Mouse (Mus musculus) stomach, adult 2 months (tissue): ENCODE data around the gene Xrcc6. TPM values are rescaled to one million over a fixed set of nuclear protein-coding genes. Genes with fewer than 3 reads are reported as not detected.

Experiments
- polyA plus RNA-seq: library from polyadenylated mRNA; depleted of rRNA; stranded (reverse); fragments of >200 nt; gene quantifications from 2 replicates; pipeline ENCODE4 v1.2.3, GENCODE M21; 2012; rRNA removed

Xrcc6 gene
- 5.4 and 5.5 TPM in 2 replicates for polyA plus RNA-seq

DNA sequence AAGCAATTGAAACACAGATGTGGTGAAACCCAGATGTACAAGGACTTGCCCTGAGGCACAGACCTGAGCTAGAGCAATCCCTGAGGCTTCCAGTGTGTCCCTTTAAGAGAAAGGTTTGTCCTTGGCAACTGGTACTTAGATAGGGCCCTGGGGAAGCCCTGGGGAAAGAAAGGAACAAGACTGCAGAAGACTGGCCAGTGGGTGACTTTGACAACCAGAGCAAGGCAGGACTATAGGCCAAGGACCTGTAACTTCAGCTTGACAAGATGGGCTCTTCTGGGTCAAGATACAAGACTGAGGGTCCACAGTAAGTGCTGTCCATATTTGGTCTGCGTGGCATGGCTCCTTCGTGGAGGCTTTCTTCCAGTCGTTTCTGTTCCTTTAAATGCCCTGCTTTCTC lies at the start of gene Xrcc6:
Gene Xrcc6, plus strand, starts transcription at position 190 of the 400 bp plus-strand sequence.

DNA sequence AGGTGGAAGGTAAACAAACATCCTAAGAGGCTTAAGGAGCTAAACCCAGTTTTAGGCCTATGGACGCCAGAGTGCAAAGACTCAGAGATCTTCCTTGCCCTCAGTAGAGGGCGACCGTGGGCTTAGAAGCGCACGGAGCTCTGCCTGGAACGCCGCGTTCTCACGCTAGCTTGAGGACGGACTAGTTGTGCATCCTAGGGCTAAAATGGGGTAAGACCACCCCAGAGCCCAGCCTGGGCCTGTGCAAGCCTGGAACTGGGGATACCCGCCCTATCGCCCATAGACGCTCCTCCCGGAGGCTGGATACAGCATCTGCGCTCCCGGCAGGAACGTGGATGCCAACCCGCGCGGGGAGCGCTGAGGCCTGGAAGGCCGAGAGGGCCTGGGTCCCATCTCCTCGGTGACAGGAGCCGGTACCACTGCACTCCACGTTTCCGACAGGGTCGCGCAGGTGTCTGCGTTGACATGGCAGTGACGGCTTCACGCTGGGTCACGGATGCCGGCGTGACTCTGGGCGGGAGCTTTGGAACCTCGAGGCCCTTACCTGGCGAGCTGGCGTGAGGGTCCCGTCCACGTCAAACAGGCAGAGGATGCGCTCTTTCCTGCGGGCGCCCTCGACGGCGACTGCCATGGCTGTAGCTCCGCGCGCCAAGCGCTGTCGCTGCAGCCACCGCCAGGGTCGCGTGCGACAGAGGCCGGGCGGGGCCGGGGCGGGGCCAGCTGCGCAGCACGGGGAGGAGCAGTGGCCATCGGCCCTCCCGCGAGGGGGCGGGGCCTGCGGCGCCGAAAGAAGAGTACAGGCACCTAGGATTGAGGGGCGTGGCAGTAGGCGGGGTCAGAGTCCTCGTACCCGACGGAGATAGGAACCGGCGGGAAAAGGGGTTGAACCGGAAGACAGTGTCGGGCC lies 27.2 kb upstream of the Xrcc6 start, which contains the start of gene Pmm1:
Gene Pmm1, minus strand, starts transcription at position 760 of the 907 bp plus-strand sequence.

DNA sequence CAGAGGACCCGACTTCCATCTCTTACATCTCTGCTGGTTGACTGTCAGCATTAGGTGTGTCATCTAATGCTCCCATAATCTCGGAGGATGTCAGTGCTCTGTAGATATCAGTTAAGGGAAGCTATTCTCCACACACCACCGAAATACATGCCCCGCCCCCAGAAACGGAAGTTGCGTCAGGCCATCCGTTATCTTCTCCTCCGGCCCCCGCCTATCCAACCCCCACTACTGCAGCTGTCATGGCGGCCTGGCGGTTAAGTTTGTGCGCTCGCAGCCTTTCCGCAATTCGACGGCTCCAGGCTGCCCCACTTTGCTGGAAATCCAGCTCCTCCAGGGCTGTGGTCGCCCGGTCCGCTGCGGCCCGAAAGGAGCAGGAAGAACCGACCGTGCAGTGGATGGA lies 7.3 kb upstream of the Xrcc6 start, which contains the start of gene 1700029P11Rik:
Gene 1700029P11Rik, plus strand, starts transcription at position 220 of the 400 bp plus-strand sequence.

DNA sequence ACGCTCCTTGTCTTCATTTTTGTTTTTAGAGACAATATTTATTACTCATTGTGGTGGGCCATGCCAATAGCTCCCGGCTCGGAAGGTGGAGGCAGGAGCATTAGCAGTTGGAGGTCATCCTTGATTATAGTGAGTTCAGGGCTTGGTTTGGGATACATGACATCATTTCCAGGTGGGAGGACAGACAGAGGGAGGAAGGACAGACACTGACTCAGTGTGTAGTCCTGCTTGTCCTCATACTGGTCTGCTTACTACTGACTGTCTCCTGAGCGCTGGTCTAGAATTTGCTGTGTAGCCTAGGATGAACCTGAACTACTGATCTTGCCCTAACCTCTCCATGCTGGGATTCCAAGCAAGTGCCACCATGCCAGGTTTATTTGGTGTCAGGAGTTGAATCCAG lies 46.1 kb downstream of the Xrcc6 start, which contains the start of gene Desi1:
Gene Desi1, minus strand, starts transcription at position 101 of the 400 bp plus-strand sequence.

DNA sequence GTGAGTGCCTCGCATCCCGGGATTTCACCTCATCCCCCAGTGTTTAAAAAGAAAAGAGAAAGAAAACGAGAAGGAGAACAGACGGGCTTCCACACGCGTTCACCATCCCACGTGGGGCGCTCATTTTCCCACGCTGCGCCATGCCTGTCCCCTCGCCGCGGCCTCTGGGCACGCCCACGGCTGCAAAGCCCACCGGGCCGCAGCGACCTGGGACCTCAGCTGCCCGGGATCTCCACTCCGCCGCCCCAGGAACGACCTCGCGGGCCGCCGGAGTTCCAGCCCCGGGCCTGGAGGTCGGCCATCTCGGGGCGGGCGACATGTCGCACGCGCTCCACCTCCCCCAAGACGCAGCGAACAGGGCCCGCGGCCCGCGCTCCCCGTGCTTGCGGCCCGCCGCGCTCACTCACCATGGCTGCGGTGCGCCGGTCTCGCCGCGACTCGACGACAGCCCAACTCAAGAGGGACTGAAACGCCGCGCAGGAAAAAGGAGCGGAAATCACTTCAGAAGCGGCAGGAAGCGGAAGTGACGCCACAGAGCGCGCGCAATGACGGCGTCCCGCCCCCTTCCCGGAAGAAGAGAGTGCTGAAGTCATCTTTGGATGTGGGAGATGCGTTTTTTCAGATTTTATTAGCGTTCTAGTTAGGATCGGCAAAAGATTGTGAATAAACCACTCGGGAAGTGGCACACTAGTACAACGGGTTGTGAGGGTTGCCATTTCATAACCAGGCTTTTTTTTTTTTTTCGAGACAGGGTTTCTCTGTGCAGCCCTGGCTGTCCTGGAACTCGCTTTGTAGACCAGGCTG lies 59.6 kb downstream of the Xrcc6 start, which contains the start of gene Snu13:
Gene Snu13, minus strand, starts transcription at position 519 of the 804 bp plus-strand sequence.

DNA sequence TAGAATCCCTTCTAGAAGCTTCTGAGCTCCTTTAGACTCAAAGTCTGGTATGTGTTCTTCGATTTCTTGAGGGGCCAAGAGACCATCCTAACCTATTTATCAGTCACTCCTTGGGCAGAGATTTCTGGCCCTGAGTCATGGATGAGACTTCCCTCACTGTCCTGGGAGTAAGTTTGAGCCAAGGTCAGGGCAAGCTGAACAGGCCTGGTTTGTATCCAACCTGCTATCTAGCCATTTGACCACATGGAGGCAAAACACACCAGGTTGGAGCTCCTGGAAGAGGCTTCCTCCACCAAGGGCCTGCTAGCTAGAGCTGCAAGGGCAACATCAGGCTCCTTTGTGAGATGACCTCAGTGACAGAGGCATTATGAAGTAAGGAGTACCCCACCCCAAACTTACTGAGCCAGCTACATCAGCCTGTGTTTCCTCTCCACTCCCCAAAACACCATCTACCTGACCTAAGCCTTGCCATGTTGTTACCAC lies 71.1 kb downstream of the Xrcc6 start, which contains the start of gene 4930407I10Rik:
Gene 4930407I10Rik, plus strand, starts transcription at position 433 of the 483 bp plus-strand sequence.

DNA sequence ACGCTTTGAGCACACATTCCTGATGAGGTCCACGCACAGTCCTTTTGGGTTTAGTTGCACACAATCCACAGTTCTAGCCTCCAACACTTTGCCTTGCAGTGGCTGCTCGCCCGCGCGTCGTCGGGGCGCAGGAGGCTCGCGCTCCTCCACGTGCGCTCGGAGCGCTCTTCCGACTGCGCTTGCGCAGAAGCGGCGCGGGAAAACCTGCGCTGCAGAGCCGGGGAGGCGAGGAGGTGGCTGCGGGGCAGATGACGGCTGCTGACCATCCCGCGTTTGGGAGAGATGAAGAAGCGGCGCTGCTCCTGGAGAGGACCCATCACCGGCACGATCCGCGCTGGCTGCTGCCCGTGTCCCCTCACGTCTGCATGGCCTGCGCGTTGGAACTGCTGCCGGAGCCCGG lies 82.3 kb downstream of the Xrcc6 start, which contains the start of gene Mei1:
Gene Mei1, plus strand, starts transcription at position 99 of the 400 bp plus-strand sequence.

Other genes starting within 250 kb of the Xrcc6 start
- gene Zc3h7b, start 242.8 kb upstream of the Xrcc6 start, polyA plus RNA-seq, result 8.7 and 9.2 TPM in 2 replicates
- 14.0 and 16.3 TPM in 2 replicates for gene Rangap1, start 242.3 kb upstream of the Xrcc6 start, polyA plus RNA-seq
- gene Tef, start 185.4 kb upstream of the Xrcc6 start, polyA plus RNA-seq, result 5.7 and 6.1 TPM in 2 replicates
- gene Tob2, start 129.0 kb upstream of the Xrcc6 start, polyA plus RNA-seq, result 13.6 and 13.8 TPM in 2 replicates
- gene Phf5a, start 115.9 kb upstream of the Xrcc6 start, polyA plus RNA-seq, result 20.7 and 21.6 TPM in 2 replicates
- 137 and 147 TPM in 2 replicates for gene Aco2, start 115.5 kb upstream of the Xrcc6 start, polyA plus RNA-seq
- 4.3 TPM in 2 replicates for gene Polr3h, start 61.6 kb upstream of the Xrcc6 start, polyA plus RNA-seq
- 4.6 and 4.8 TPM in 2 replicates for gene Csdc2, start 51.1 kb upstream of the Xrcc6 start, polyA plus RNA-seq
- 30.1 and 41.6 TPM in 2 replicates for gene Pmm1, start 26.9 kb upstream of the Xrcc6 start, polyA plus RNA-seq
- not detected in 2 replicates for gene 1700029P11Rik, start 7.3 kb upstream of the Xrcc6 start, polyA plus RNA-seq
- 16.3 and 33.1 TPM in 2 replicates for gene Desi1, start 46.0 kb downstream of the Xrcc6 start, polyA plus RNA-seq
- 22.7 and 26.4 TPM in 2 replicates for gene Snu13, start 59.8 kb downstream of the Xrcc6 start, polyA plus RNA-seq
- not detected in 2 replicates for gene 4930407I10Rik, start 71.3 kb downstream of the Xrcc6 start, polyA plus RNA-seq
- gene Mei1, start 82.2 kb downstream of the Xrcc6 start, polyA plus RNA-seq, result 0.04 TPM in 1 of 2 replicates, not detected in the other
- 3.5 and 4.8 TPM in 2 replicates for gene Ccdc134, start 140.1 kb downstream of the Xrcc6 start, polyA plus RNA-seq
- gene Srebf2, start 159.3 kb downstream of the Xrcc6 start, polyA plus RNA-seq, result 159 and 162 TPM in 2 replicates
- gene Shisa8, start 225.0 kb downstream of the Xrcc6 start, polyA plus RNA-seq, result 0.22 and 0.34 TPM in 2 replicates
- gene Tnfrsf13c, start 236.5 kb downstream of the Xrcc6 start, polyA plus RNA-seq, result 0.11 and 0.12 TPM in 2 replicates